Mouse (Mus musculus): ENCODE results near the gene 4930442H23Rik. TPM values are rescaled to one million over a fixed set of nuclear protein-coding genes. Genes with fewer than 3 reads are reported as not detected.
"Not testable (repeated sequence)": the region's sequence is repeated elsewhere in the genome, so short reads cannot be mapped to it uniquely, and the experiment has no call there.

Gene 4930442H23Rik
- polyA plus RNA-seq, 1 experiment from 2014 or later, result not detected

DNA sequence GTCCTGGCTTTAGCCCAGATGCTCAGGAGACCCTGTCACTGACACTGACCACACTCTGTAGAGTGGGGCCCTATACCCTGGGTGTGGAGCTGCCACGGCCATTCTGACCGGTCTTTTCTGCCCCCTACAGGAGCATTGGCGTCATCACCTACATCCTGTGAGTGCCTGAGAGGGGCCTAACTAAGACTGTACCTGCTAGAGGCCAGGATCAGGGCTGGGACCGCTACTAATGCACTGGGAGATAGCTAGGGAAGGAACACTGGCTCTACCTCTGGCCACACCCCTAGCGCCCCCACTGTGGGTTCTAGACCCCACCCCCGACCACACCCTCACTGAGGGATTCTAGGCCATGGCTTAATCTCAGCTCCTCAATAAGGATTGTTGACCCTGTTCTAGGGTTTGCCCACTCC is 7.3 kb upstream of the 4930442H23Rik start:
- peaks cover 21% of the 10 kb centered on the region; the same call in 1 of the 2 replicates for H3K27me3 ChIP-seq (ENCODE audit: insufficient read depth, low read length)
- no peak overlapping the region for H3K4me2 ChIP-seq (ENCODE audit: low read depth, low read length)
- no peak for ATAC-seq
- DNase-seq, result peak; percentile 37
- H3K4me3 ChIP-seq (ENCODE audit: low read depth, low read length), result no peak overlapping the region
- H3K27ac ChIP-seq (ENCODE audit: low read depth), result peak overlapping the region; percentile 89; the same call in 1 of the 2 replicates
- peaks cover 34% of the 10 kb centered on the region for H3K4me1 ChIP-seq (ENCODE audit: insufficient read depth)
- peaks cover 12% of the 10 kb centered on the region; the same call in 1 of the 2 replicates for H3K36me3 ChIP-seq (replicated peaks; ENCODE audit: insufficient read depth, low read length)
- WGBS (ENCODE audit: insufficient replicate concordance), result 48% methylated on average over 6 of the region's 6 CpGs
- no peaks in the 10 kb centered on the region for H3K9me3 ChIP-seq (ENCODE audit: low read length)
- no peak overlapping the region for H3K9ac ChIP-seq (replicated peaks)
- TF ChIP-seq CTCF (IDR thresholded peaks at IDR 0.05; ENCODE audit: low read depth) (peak; percentile 51), EP300 (IDR thresholded peaks at IDR 0.05; ENCODE audit: low read depth) (no peak)

- Histone ChIP-seq H3K4me3 (ENCODE audit: low read depth, low read length) (no peak overlapping the region), H3K4me2 (ENCODE audit: low read depth, low read length) (no peak overlapping the region), H3K9me3 (ENCODE audit: low read length) (no peaks in the 10 kb centered on the region), H3K9ac (replicated peaks) (no peak overlapping the region), H3K36me3 (replicated peaks; ENCODE audit: insufficient read depth, low read length) (peaks cover 14% of the 10 kb centered on the region), H3K27ac (ENCODE audit: low read depth) (0 out of 2 replicates have a peak overlapping the region, but pooled peaks have one; percentile 89), H3K4me1 (ENCODE audit: insufficient read depth) (peaks cover 34% of the 10 kb centered on the region), H3K27me3 (ENCODE audit: insufficient read depth, low read length) (peaks cover 16% of the 10 kb centered on the region; the same call in 1 of the 2 replicates)
- 66% methylated on average over 31 of the region's 31 CpGs for WGBS (ENCODE audit: insufficient replicate concordance)
- TF ChIP-seq EP300 (IDR thresholded peaks at IDR 0.05; ENCODE audit: low read depth), result no peak
- TF ChIP-seq CTCF (IDR thresholded peaks at IDR 0.05; ENCODE audit: low read depth), result peak; percentile 73
- ATAC-seq (no peak), DNase-seq (peak; percentile 70)
These were observed 6.7 kb upstream of the 4930442H23Rik start for GRCm38 (mm10) chr10:81190236-81190911.

DNA sequence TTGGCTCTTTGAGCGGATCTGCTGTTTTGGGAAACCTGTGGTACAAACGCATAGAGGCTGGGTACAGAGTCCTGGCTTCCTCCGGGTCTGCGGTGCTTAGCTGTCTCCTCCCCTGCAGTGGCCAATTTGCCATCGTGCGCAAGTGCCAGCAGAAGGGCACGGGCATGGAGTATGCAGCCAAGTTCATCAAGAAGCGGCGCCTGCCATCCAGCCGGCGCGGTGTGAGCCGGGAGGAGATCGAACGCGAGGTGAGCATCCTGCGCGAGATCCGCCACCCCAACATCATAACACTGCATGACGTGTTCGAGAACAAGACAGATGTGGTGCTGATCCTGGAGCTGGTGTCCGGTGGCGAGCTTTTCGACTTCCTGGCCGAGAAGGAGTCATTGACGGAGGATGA is 6.2 kb upstream of the 4930442H23Rik start:
- Histone ChIP-seq H3K27me3 (ENCODE audit: insufficient read depth, low read length) (peaks cover 11% of the 10 kb centered on the region; the same call in 1 of the 2 replicates), H3K4me2 (ENCODE audit: low read depth, low read length) (no peak overlapping the region), H3K36me3 (replicated peaks; ENCODE audit: insufficient read depth, low read length) (peaks cover 19% of the 10 kb centered on the region), H3K27ac (ENCODE audit: low read depth) (no peak overlapping the region), H3K9me3 (ENCODE audit: low read length) (no peaks in the 10 kb centered on the region), H3K4me1 (ENCODE audit: insufficient read depth) (peaks cover 34% of the 10 kb centered on the region), H3K4me3 (ENCODE audit: low read depth, low read length) (no peak overlapping the region), H3K9ac (replicated peaks) (no peak overlapping the region)
- ATAC-seq, result no peak
- WGBS (ENCODE audit: insufficient replicate concordance), result 88% methylated on average over 26 of the region's 26 CpGs
- DNase-seq, result no peak
- TF ChIP-seq CTCF (IDR thresholded peaks at IDR 0.05; ENCODE audit: low read depth), result no peak
- TF ChIP-seq EP300 (IDR thresholded peaks at IDR 0.05; ENCODE audit: low read depth), result no peak

DNA sequence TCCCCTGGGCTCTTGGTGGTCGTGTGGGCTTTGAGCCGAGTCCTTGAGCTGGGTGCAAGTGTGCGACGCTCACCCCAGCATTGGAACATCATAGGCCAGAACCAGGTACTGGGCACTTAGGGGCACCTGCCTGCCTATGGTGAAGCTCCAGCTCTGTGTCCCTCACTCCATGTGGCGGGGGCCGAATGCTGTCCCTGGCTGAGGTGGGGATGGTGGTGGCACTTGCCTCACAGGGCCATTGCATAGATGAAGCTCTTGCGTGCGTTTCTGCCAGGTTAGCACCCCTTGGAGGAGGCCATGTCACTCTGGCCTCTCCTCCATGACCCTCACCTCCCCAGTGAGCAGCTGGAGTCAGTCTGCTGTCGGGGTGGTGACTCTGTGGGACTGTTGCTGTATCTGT is 3.5 kb upstream of the 4930442H23Rik start:
- WGBS (ENCODE audit: insufficient replicate concordance), result 89% methylated on average over 9 of the region's 9 CpGs
- no peak for ATAC-seq
- no peaks in the 10 kb centered on the region for H3K9me3 ChIP-seq (ENCODE audit: low read length)
- no peak overlapping the region for H3K4me3 ChIP-seq (ENCODE audit: low read depth, low read length)
- no peak overlapping the region for H3K4me2 ChIP-seq (ENCODE audit: low read depth, low read length)
- H3K36me3 ChIP-seq (replicated peaks; ENCODE audit: insufficient read depth, low read length), result peaks cover 22% of the 10 kb centered on the region
- no peak for TF ChIP-seq CTCF (IDR thresholded peaks at IDR 0.05; ENCODE audit: low read depth)
- TF ChIP-seq EP300 (IDR thresholded peaks at IDR 0.05; ENCODE audit: low read depth), result no peak
- H3K27me3 ChIP-seq (ENCODE audit: insufficient read depth, low read length), result no peaks in the 10 kb centered on the region
- H3K9ac ChIP-seq (replicated peaks), result 0 out of 2 replicates have a peak overlapping the region, but pooled peaks have one; percentile 11
- no peak for DNase-seq
- peaks cover 22% of the 10 kb centered on the region for H3K4me1 ChIP-seq (ENCODE audit: insufficient read depth)
- H3K27ac ChIP-seq (ENCODE audit: low read depth), result no peak overlapping the region

DNA sequence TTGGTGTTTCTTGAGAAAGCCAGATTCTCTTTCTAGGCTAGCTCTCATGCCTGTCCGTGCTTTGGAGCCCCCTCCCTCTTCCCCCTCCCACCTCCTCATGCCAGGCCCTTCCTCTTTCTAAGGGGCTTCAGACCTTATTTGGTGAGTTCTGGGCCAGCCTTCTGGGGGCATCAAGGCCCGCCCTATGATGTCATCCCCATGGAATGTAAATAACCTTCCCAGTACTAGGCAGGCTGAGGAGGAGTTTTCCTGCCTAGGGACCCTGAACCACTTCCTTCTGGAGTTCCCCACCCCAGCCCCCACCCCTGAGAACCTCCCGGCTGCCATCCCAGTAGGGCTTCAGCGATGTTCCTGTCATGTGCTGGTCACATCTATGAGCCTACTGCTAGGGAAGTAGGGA is 1.1 kb upstream of the 4930442H23Rik start:
- TF ChIP-seq EP300 (IDR thresholded peaks at IDR 0.05; ENCODE audit: low read depth), result no peak
- no peak for TF ChIP-seq CTCF (IDR thresholded peaks at IDR 0.05; ENCODE audit: low read depth)
- H3K9ac ChIP-seq (replicated peaks), result no peak overlapping the region
- 71% methylated on average over 4 of the region's 4 CpGs for WGBS (ENCODE audit: insufficient replicate concordance)
- no peak for DNase-seq
- no peak overlapping the region for H3K27ac ChIP-seq (ENCODE audit: low read depth)
- no peak for ATAC-seq
- no peaks in the 10 kb centered on the region for H3K9me3 ChIP-seq (ENCODE audit: low read length)
- H3K36me3 ChIP-seq (replicated peaks; ENCODE audit: insufficient read depth, low read length), result peaks cover 41% of the 10 kb centered on the region
- no peaks in the 10 kb centered on the region for H3K27me3 ChIP-seq (ENCODE audit: insufficient read depth, low read length)
- no peak overlapping the region for H3K4me2 ChIP-seq (ENCODE audit: low read depth, low read length)
- no peak overlapping the region for H3K4me3 ChIP-seq (ENCODE audit: low read depth, low read length)
- peaks cover 6% of the 10 kb centered on the region for H3K4me1 ChIP-seq (ENCODE audit: insufficient read depth)

DNA sequence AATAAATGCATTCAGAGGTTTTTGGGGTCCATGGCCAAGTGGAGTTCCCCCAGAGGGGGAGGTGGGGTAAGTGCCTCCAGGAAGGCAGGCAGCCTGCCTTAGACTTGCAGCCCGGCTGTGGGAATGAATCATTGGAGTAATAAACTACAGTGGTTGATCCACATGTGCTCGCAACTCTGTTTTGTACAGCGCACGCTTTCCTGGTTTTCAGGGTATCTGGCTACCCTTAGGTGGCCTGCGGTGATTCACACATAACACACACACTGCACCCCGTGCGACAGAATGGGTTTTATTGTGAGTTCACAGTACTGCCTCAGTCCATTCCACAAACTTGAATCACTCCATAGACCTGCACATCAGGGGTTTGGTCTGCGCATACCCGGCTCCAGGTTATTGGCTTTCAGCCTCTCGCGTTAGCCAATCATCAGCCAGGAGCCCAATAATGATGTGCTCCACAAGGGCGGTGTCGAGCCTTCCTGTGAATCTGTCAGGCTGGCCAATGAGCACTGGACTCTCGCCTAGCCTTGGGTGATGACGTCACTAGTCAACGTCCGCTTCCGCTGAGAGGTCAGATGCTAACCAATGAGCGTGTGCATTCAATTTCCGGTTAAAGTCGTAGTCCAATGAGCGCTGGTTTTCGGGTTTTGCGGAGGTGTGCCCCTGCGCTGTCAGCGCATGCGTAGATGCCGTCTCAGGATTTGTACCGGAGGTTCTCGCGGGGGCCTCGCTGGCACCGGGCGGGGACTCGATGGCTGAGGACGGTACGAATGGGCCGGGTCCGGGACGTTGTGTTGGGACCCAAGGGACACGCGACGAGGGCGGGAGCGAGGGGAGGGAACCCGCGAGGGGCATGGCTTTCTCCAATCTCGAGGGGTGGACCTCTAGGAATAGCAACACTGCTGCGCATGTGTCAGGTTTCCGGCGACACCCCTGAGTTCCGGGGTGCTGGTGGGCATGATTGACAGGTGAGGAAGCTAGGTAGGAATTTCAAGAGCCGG is 1.0 kb downstream of the 4930442H23Rik start, which contains the start of gene Dapk3:
Dapk3 (plus strand) TSS at position 670 of the 998 bp plus-strand sequence.
- WGBS (ENCODE audit: insufficient replicate concordance), result 7% methylated on average over 52 of the region's 53 CpGs
- H3K36me3 ChIP-seq (replicated peaks; ENCODE audit: insufficient read depth, low read length), result peaks cover 59% of the 10 kb centered on the region
- no peaks in the 10 kb centered on the region for H3K27me3 ChIP-seq (ENCODE audit: insufficient read depth, low read length)
- peak within 1 kb of the TSS; percentile 84 for H3K27ac ChIP-seq (ENCODE audit: low read depth)
- peaks cover 14% of the 10 kb centered on the region for H3K4me1 ChIP-seq (ENCODE audit: insufficient read depth)
- H3K4me3 ChIP-seq (ENCODE audit: low read depth, low read length), result peak within 1 kb of the TSS; percentile 71
- TF ChIP-seq CTCF (IDR thresholded peaks at IDR 0.05; ENCODE audit: low read depth) (no peak), EP300 (IDR thresholded peaks at IDR 0.05; ENCODE audit: low read depth) (peak; percentile 27; the same call in 1 of the 2 replicates)
- DNase-seq, result peak; percentile 95
- no peaks in the 10 kb centered on the region for H3K9me3 ChIP-seq (ENCODE audit: low read length)
- peak; percentile 90 for ATAC-seq
- peak within 1 kb of the TSS; percentile 85 for H3K4me2 ChIP-seq (ENCODE audit: low read depth, low read length)
- H3K9ac ChIP-seq (replicated peaks), result peak within 1 kb of the TSS; percentile 72

GRCm38 (mm10) chr10:81181860-81182259 is 1.8 kb downstream of the 4930442H23Rik start:
- 80% methylated on average over 12 of the region's 12 CpGs for WGBS (ENCODE audit: insufficient replicate concordance)
- H3K9ac ChIP-seq (replicated peaks); H3K27me3 ChIP-seq (ENCODE audit: insufficient read depth, low read length); H3K9me3 ChIP-seq (ENCODE audit: low read length); DNase-seq; H3K4me3 ChIP-seq (ENCODE audit: low read depth, low read length); ATAC-seq; H3K27ac ChIP-seq (ENCODE audit: low read depth); H3K4me2 ChIP-seq (ENCODE audit: low read depth, low read length): not testable (repeated sequence)
- H3K4me1 ChIP-seq (ENCODE audit: insufficient read depth), result peaks cover 16% of the 10 kb centered on the region
- H3K36me3 ChIP-seq (replicated peaks; ENCODE audit: insufficient read depth, low read length), result peaks cover 60% of the 10 kb centered on the region

Measured in liver, postnatal 0 days (tissue).